18 mouse cellular contexts compared by ENCODE assay signal in the genomic region with DNA sequence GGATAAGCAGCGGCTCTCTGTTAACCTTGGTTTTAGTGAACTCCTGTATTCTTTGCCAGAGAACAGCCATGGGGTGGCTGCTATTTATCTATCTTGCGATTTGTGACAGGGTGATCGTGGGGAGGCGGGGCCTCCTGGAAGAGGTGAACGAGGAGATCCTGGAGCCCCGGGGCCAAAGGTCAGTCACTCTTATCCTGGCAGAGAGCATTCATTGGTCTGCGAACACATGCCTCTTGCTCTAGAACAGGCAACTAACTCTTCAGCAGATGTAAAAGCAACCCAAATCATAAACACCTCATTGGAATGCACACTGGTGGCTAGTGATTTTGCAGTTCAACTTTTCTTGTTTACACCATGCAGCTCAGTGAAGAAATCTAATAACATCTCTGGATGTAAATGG.
"Had no signal": no experiment of that assay in that cellular context is flagged by ENCODE, and none has a peak within 500 bp of the region (broad histone marks: within the 10 kb centered on the region; RNA-seq: fewer than 3 reads in every experiment).

No protein-coding gene starts in this region.

- ATAC-seq: midbrain, embryonic 13.5 days had no signal

- H3K27me3 ChIP-seq: liver, embryonic 15.5 days; midbrain, embryonic 13.5 days; neural tube, embryonic 13.5 days; neural tube, embryonic 15.5 days had no signal

- H3K4me2 ChIP-seq: liver, embryonic 15.5 days; lung, embryonic 14.5 days; midbrain, embryonic 11.5 days; midbrain, embryonic 13.5 days; neural tube, embryonic 13.5 days; neural tube, embryonic 15.5 days had no signal

- H3K9ac ChIP-seq: liver, embryonic 15.5 days; lung, embryonic 14.5 days; midbrain, embryonic 13.5 days; neural tube, embryonic 13.5 days; neural tube, embryonic 15.5 days had no signal

- H3K4me1 ChIP-seq: liver, embryonic 15.5 days; midbrain, embryonic 13.5 days; neural tube, embryonic 13.5 days; neural tube, embryonic 15.5 days had no signal

- H3K4me3 ChIP-seq: liver, embryonic 15.5 days; midbrain, embryonic 13.5 days; myocyte; neural tube, embryonic 13.5 days; neural tube, embryonic 15.5 days had no signal

- H3K9me3 ChIP-seq: liver, embryonic 15.5 days; midbrain, embryonic 13.5 days; neural tube, embryonic 13.5 days; neural tube, embryonic 15.5 days had no signal

- H3K36me3 ChIP-seq: liver, embryonic 15.5 days; midbrain, embryonic 13.5 days; neural tube, embryonic 13.5 days; neural tube, embryonic 15.5 days had no signal

- DNase-seq: lung, adult 18-20 months; lung, embryonic 14.5 days; lung, postnatal 10 days; lung, postnatal 4 days; retina, postnatal 1 day; right cerebral cortex, adult 18-20 months; right cerebral cortex, postnatal 25 days; right cerebral cortex, postnatal 4 days; spleen, adult 18-20 months; thymus, adult 2 months; thymus, postnatal 25 days; thymus, postnatal 4 days had no signal

- H3K27ac ChIP-seq: liver, embryonic 15.5 days; midbrain, embryonic 13.5 days; neural tube, embryonic 13.5 days; neural tube, embryonic 15.5 days had no signal
